Mouse (Mus musculus) kidney, postnatal 0 days (tissue): Measurements from ENCODE around the gene Gpr135. TPM values are rescaled to one million over a fixed set of nuclear protein-coding genes. Genes with fewer than 3 reads are reported as not detected.

Source experiments
- ATAC-seq: fragments of 200-750 bp; cut with Nextera tagmentation; replicated peaks from 2 replicates; pipeline ENCODE4 v1.8.0; 2017; ENCODE audit warnings: low read depth, moderate number of reproducible peaks, moderate TSS enrichment, moderate library complexity; ENCODE audit not compliant: low FRiP score
- DNase-seq: peaks from one replicate; pipeline ENCODE4 v3.0.0-alpha.2; 2016; ENCODE audit warnings: low spot score
- H3K27ac ChIP-seq: fragments of 300-500 bp; sonication (generic); 2 replicates; pipeline ENCODE4 v1.5.1; 2014; ENCODE audit warnings: mild to moderate bottlenecking
- H3K27me3 ChIP-seq: fragments of 300-500 bp; sonication (generic); 2 replicates; pipeline ENCODE4 v1.6.1; 2014; ENCODE audit warnings: low read length, mixed read lengths; ENCODE audit not compliant: insufficient read depth
- H3K36me3 ChIP-seq: fragments of 300-500 bp; sonication (generic); 2 replicates; pipeline ENCODE4 v1.6.1; 2014; ENCODE audit warnings: low read length, mixed read lengths; ENCODE audit not compliant: insufficient read depth
- H3K4me1 ChIP-seq: fragments of 300-500 bp; sonication (generic); replicated peaks from 2 replicates; pipeline ENCODE4 v1.6.1; 2014; ENCODE audit warnings: antibody characterized with exemption, low read length, mixed read lengths; ENCODE audit not compliant: insufficient read depth
- H3K4me2 ChIP-seq: fragments of 300-500 bp; sonication (generic); 2 replicates; pipeline ENCODE4 v1.6.1; 2014; ENCODE audit warnings: mild to moderate bottlenecking, low read length, moderate library complexity, mixed read lengths
- H3K4me3 ChIP-seq: fragments of 300-500 bp; sonication (generic); replicated peaks from 2 replicates; pipeline ENCODE4 v1.5.1; 2014; ENCODE audit warnings: low read depth, low read length
- H3K9ac ChIP-seq: fragments of 300-500 bp; sonication (generic); 2 replicates; pipeline ENCODE4 v1.6.1; 2014; ENCODE audit warnings: low read depth, low read length
- H3K9me3 ChIP-seq: fragments of 300-500 bp; sonication (generic); replicated peaks from 2 replicates; pipeline ENCODE4 v1.6.1; 2016; ENCODE audit warnings: low read length, inconsistent platforms, mixed read lengths
- CTCF ChIP-seq: IDR thresholded peaks from 2 replicates; pipeline ENCODE4 v1.5.1; 2016; ENCODE audit warnings: antibody characterized with exemption, low read depth, mild to moderate bottlenecking, moderate library complexity
- WGBS: fragments of 180-500 bp; shearing (Covaris S2); extraction: QIAGEN DNeasy Blood & Tissue Kit; methylation state at CpG from one replicate; pipeline ENCODE4 v1.1.7; 2014; 5-methylcytosine and 5-hydroxymethylcytosine counted together
- polyA plus RNA-seq: library from polyadenylated mRNA; unstranded; fragments of >200 nt; fragmentation: Nextera tagmentation; extraction: Ambion mirVana; gene quantifications from 2 replicates; pipeline ENCODE4 v1.2.1, GENCODE M21; 2015

The Gpr135 gene
- polyA plus RNA-seq, 1 experiment from 2014 or later, result 2.3 TPM

DNA sequence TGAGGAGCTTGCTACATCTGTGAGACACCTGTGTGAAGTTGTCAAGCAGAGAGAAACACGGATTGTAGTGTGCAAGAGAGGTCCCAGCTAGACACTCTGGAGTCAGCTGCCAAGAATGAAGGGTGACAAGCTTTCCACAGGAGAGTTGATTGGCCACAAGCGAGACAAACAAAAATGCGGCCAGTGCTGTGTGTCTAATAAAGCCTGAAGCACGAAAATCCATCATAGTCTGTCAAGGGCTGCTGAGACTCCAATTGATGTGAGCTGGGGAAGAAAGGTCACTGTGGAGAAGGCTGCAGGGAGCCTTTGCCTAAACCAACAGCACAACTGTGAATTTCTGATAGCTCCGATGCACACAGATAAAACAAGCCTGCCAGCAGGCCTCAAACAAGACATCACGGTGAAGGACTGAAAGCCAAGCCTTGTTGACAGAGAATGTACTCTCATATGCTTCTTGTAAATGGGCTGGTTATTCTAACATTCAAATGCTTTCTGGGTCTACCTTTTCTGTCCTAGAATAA, 45.6 kb downstream of the Gpr135 start:
- DNase-seq (no peak), ATAC-seq (no peak)
- no peak for TF ChIP-seq CTCF
- Histone ChIP-seq H3K9me3 (no peaks in the 10 kb centered on the region), H3K27ac (no peak overlapping the region), H3K9ac (no peak overlapping the region), H3K4me1 (no peaks in the 10 kb centered on the region), H3K4me3 (no peak overlapping the region), H3K4me2 (no peak overlapping the region), H3K36me3 (no peaks in the 10 kb centered on the region), H3K27me3 (no peaks in the 10 kb centered on the region)
- 59% methylated on average over 6 of the region's 6 CpGs for WGBS

- H3K4me3 ChIP-seq, result no peak overlapping the region
- no peak overlapping the region for H3K9ac ChIP-seq
- no peak overlapping the region for H3K4me2 ChIP-seq
- no peaks in the 10 kb centered on the region for H3K9me3 ChIP-seq
- WGBS, result 91% methylated on average over 5 of the region's 5 CpGs
- no peaks in the 10 kb centered on the region for H3K27me3 ChIP-seq
- no peak for ATAC-seq
- H3K4me1 ChIP-seq, result no peaks in the 10 kb centered on the region
- no peak overlapping the region for H3K27ac ChIP-seq
- no peaks in the 10 kb centered on the region for H3K36me3 ChIP-seq
- DNase-seq, result no peak
- TF ChIP-seq CTCF, result no peak
These were observed 47.4 kb downstream of the Gpr135 start for GRCm38 (mm10) chr12:72023572-72023971.

DNA sequence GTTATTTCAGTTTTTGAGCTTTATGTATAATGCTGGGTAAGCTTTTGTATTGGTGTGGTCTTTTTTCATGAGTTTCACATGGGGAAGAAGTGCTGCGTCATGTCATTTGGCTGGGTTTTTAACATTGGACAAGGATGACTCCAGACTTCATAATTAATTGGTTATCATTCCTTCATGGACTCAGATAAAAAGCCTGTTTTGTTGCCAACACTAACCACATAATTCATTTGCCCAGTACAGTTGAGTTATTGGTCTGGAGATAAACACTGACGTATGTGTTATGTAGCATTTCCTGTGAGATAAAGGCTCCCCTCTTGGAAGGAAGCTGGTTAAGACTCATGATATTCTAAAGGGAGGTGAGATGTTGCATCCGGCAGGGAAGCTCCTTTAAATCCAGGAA, 48.1 kb downstream of the Gpr135 start:
- Histone ChIP-seq H3K4me2 (no peak overlapping the region), H3K9ac (no peak overlapping the region), H3K36me3 (no peaks in the 10 kb centered on the region), H3K9me3 (no peaks in the 10 kb centered on the region), H3K4me1 (no peaks in the 10 kb centered on the region), H3K27ac (no peak overlapping the region), H3K27me3 (no peaks in the 10 kb centered on the region), H3K4me3 (no peak overlapping the region)
- 69% methylated on average over 3 of the region's 3 CpGs for WGBS
- DNase-seq (peak; percentile 13), ATAC-seq (no peak)
- TF ChIP-seq CTCF, result no peak

- no peak for ATAC-seq
- Histone ChIP-seq H3K4me1 (no peaks in the 10 kb centered on the region), H3K4me3 (no peak overlapping the region), H3K4me2 (no peak overlapping the region), H3K27me3 (no peaks in the 10 kb centered on the region), H3K36me3 (no peaks in the 10 kb centered on the region), H3K9me3 (no peaks in the 10 kb centered on the region), H3K9ac (no peak overlapping the region), H3K27ac (no peak overlapping the region)
- 29% methylated on average over 5 of the region's 5 CpGs for WGBS
- peak; percentile 75 for DNase-seq
- no peak for TF ChIP-seq CTCF
These were observed 49.4 kb downstream of the Gpr135 start for GRCm38 (mm10) chr12:72021543-72021942.

- no peaks in the 10 kb centered on the region for H3K36me3 ChIP-seq
- no peaks in the 10 kb centered on the region for H3K4me1 ChIP-seq
- DNase-seq (no peak), ATAC-seq (no peak)
- H3K27ac ChIP-seq, result no peak overlapping the region
- 76% methylated on average over 4 of the region's 4 CpGs for WGBS
- no peak overlapping the region for H3K9ac ChIP-seq
- TF ChIP-seq CTCF, result no peak
- H3K4me3 ChIP-seq, result no peak overlapping the region
- no peaks in the 10 kb centered on the region for H3K27me3 ChIP-seq
- H3K4me2 ChIP-seq, result no peak overlapping the region
- no peaks in the 10 kb centered on the region for H3K9me3 ChIP-seq
These were observed 50.6 kb downstream of the Gpr135 start for GRCm38 (mm10) chr12:72020285-72020684.

Other genes with a start within 250 kb of the Gpr135 start
- 5.0 and 5.6 TPM in 2 replicates for gene Daam1, start 240.0 kb downstream of the Gpr135 start, polyA plus RNA-seq
- 38.9 and 39.5 TPM in 2 replicates for gene L3hypdh, start 14.3 kb upstream of the Gpr135 start, polyA plus RNA-seq
- gene Jkamp, start 14.5 kb upstream of the Gpr135 start, polyA plus RNA-seq, result 67.6 and 70.6 TPM in 2 replicates
- 0.05 and 0.09 TPM in 2 replicates for gene Ccdc175, start 113.9 kb upstream of the Gpr135 start, polyA plus RNA-seq